Mouse (Mus musculus): ENCODE results near the gene Epn2.

Epn2 gene

DNA sequence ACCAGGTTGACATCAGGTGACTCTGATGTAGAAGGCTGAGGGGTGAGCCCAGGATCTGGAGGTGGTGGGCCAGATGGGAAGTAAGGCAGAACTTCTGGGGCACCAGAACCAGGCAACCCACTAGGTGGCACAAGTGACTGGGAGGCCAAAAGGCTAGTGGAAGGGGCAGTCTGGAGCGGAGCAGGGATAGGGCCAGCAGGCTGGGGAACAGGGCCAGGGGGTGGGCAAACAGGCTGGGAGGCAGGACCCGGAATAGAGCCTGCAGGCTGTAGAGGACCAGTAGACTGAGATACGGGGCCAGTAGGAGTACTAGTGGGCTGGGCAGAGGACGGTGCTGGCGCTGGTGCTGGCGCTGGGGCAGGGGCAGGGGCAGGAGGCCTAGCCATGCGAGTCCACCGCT, 89.6 kb downstream of the Epn2 start:
- DNase-seq (ENCODE audit: low spot score), result no peak

DNA sequence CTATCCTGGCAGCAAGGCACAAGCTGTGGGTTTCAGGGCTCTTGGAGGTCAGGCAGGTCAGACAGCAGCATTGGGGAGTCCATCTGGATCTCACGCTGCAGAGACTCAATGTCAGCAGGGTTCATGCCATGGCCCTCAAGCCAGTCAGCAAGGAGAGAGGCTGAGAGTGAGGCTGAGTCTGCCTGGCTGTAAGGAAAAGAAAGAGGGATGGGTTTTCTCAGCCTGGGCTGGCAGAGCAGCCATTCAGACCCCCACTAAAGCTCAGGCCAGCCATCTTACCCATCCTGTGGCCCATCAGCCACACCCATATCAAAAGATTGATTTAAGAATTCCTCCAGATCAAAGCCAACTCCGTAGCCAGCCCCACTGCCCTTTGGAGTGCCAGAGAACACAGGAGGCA, 90.4 kb downstream of the Epn2 start:
- no peak for DNase-seq (ENCODE audit: low spot score)

DNA sequence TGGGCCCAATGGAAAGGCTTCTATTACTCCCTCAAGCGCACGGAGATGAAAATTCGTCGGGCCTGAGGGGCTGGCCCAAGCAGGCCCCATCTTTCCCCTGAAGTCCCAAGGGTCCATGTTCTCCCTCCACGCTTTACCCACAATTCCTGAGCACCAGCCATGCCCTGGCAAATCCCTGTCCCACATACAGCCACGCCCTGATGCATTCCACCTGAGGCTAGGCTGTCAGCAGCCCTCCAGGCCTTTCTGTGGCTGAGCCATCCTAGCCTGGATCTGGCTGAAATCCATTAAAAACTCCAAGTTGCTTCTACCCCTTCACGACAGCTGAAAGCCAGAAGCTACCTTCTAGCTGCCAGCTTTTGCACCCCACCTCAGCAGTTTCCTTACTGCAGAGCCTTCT, 91.6 kb downstream of the Epn2 start:
- no peak for DNase-seq (ENCODE audit: low spot score)

DNA sequence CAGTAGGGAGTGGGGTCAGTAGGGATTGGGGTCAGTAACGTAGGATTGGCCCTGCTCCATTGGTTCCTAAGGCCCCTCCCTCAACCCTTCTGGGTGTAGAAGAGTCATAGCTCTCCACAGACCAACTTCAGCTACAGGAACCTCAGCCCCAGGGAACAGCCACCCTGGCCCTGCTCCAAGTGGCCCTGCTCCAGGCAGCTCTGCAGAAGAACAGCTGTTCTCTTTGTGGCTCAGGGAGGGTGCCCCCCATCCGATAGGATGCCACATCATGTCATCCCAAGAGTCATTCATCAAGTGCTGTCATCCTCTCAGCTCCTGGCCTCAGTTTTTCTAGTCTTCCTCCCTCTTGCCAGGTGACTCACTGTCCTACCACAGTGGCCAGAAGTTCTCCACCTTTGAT, 92.1 kb downstream of the Epn2 start:
- peak; percentile 38 for DNase-seq (ENCODE audit: low spot score)

DNA sequence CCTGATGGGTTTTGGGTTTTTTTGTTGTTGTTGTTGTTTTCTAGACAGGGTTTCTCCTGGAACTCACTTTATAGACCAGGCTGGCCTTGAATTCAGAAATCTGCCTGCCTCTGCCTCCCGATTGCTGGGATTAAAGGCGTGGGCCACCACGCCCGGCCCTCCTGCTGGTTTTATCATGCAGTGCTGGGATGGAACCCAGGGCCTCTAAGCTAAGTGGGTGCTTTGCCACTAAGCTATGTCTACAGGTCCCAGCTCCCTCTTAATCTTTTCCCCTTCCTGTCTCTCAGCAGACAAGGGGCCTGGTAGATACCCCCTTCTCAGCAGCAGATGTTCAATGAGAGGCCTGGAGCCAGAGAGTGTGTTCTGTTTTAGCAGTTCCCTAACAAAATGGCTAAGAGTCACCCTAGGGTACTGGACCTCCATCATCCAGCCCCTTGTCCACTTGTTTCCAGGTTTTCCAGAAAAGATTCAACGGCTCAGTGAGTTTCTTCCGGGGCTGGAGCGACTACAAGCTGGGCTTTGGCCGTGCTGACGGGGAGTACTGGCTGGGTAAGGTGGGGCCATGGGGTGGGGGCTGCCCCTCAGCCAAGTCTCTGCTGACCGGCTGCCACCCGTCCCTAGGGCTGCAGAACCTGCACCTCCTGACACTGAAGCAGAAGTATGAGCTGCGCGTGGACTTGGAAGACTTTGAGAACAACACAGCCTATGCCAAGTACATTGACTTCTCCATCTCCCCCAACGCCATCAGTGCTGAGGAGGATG, 92.8 kb downstream of the Epn2 start:
- DNase-seq (ENCODE audit: low spot score), result no peak

DNA sequence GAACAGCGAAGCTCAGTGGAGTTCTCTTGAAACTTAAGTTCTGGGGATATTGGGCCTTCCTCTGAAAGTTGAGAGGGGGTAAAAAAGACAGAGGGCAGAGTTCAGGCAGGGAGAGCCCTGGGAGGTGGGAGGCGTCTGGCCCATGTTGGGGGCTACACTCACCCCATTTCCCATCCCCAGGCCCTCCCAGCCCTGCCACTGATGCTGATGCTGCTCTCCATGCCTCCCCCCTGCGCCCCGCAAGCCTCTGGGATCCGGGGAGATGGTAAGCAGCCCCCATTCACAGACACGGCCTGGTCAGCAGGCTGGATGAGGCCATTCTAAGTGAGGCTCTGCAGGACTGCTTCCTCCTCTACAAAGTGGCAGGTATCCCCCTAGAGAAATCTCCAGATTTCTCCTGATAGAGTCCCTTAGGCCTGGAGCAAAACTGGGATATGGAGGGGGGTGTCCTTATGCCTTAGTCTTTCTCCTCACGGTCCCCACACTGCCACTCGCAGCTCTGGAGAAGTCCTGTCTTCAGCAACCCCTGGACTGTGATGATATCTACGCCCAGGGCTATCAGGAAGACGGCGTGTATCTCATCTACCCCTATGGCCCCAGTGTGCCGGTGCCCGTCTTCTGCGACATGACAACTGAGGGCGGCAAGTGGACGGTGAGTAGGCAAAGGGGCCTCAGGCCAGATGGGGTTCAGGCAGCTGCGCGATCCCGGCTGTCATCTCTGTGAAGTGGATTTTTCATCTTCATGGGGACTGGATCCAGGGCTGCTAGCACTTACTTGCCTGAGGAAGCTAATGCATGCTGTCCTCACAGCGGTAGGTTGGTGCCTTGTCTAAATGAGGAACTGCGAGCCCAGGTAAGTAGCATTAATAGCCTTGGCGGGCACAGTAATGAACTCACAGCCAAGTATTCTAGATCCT, 93.7 kb downstream of the Epn2 start:
- no peak for DNase-seq (ENCODE audit: low spot score)

DNA sequence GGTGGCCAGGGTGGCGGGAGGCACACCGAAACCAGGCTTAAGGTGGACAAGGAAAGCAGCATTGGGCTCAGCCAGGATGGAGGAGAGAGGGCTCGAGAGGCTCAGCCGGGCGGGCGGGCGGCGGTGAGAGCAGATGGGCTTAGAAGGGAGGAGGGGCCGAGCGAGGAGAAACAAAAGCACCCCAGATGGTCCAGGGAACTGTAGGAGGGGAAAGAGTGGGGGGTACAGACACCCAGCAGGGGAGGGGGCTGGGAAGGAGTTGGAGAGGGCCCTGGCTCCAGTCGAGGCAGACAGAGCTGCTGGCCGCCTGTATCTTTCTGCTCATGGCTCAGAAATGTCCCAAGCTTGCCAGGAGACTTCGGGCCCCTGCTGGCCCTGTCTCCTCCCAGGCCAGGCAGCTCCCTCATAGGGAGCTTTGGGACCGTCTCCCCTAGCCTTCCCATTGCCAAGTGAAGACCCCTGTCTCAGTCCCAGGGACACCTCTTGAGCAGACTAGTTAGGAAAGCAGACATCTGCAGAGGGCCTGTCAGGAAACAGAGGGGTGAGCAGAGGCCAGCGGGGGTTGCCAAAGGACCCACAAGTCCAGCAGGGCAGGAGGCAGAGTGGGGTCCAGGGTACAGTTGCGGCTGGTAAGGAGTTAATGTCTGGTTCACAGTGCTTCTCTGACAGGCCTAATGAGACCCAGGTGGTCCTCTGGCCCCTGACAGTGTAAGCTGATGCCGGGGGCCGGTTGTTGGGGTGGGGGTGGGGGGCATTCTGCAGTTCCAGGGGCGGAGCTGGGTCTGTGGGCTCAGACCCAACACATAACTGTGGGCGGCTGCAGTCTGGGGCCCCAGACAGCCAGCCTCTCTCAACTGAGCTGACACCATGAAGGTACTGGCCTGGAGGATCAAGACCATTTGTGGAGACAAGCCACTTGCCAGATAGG, 94.6 kb downstream of the Epn2 start, which contains the start of gene Mfap4:
Gene Mfap4, plus strand, starts transcription at position 819 of the 928 bp plus-strand sequence.
- no peak for DNase-seq (ENCODE audit: low spot score)

DNA sequence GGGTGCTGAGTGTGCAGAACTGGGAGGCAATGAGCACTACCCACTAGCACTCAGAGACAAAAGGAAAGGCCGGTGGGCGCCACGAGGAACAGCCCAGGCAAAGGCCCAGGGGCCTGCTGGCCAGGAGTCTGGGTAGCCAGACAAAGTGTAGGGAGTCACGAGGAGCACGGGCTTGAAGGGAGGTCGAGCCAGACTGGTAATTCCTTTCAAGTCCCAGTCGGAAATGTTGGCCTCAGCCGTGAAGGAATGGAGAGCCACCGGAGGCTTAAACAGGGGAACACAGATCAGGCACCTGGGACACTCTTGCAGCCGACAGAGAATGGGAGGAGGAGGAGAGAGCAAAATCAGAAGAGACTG, 95.3 kb downstream of the Epn2 start:
- no peak for DNase-seq (ENCODE audit: low spot score)

DNA sequence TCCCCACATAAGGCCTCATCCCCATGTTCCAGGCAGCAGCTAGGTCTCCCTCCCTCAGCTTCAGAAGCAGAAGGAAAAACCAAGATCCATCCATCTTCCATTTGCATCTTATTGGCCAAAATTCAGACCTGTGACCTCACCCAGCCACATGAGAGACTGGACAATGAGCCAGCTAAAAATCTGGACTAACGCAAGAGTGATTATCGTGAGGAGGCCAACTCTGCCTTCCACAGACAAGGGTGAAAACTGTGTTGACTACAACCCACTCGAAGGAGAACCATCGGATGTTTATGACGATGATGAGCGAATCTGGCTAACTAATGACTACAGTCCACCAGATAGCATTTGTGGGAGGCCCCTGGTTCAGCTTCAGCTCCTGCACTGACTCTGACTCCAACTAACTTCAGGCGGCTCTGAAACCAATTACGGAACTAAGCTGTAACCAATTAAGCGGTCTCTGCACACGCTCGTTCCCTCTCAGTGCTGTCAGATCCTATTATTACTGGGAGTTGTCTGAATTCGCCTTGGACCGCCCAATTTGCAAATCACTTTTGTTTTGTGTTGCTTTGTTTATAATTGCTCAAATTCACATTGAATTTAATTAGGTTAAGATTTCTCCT, 96.2 kb downstream of the Epn2 start:
- DNase-seq (ENCODE audit: low spot score), result no peak

DNA sequence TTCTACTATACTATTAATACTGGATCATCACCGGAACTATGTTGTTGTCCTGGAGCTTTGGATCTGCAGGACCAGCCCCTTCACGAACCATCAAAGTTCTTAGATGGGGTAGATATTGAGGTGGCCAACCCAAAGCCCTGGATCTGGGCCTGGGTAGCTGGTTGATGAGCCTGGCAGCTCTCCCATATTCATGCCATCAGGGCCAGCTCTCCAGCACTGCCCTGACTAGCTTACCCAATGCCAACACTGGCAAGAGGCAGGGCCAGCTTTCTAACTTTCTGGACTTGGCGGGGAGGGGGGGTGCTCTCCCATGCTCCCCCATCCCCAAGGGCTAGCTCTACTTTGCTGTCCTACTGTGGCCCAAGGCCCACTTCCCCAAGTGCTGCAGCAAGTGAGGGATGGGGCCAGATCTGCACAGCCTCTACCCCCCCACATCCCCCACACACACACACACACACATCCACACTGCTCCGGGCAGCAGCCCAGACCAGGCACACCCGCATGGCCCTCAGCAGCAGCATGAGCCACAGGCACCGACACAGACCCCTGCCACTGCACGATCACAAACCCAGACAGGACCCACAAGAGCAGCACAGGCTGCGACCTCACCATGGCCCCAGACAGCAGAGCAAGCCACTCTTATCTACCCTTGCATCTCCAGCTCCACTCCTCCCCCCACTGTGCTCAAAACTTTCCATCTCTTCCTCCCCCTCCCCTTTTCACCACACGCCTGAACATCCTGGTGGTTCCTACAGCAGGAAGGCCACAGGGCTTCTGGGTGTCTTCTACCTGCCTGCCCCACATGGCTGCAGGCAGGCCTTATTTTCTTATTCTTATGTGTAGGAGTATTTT, 98.0 kb downstream of the Epn2 start:
- no peak for DNase-seq (ENCODE audit: low spot score)

DNA sequence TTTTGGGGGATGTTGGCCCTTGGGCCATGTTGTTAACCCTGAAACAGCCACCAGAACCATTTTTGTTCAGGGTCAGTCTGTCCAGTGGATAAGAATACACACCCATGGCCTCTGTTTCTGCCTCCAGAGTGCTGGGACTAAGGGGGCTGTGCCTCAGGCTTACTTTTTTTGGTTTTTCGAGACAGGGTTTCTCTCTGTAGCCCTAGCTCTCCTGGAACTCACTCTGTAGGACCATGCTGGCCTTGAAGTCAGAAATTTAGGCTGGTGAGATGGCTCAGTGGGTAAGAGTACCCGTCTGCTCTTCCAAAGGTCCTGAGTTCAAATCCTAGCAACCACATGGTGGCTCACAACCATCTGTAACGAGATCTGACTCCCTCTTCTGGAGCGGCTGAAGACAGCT, 100.7 kb downstream of the Epn2 start:
- DNase-seq (ENCODE audit: low spot score), result no peak

DNA sequence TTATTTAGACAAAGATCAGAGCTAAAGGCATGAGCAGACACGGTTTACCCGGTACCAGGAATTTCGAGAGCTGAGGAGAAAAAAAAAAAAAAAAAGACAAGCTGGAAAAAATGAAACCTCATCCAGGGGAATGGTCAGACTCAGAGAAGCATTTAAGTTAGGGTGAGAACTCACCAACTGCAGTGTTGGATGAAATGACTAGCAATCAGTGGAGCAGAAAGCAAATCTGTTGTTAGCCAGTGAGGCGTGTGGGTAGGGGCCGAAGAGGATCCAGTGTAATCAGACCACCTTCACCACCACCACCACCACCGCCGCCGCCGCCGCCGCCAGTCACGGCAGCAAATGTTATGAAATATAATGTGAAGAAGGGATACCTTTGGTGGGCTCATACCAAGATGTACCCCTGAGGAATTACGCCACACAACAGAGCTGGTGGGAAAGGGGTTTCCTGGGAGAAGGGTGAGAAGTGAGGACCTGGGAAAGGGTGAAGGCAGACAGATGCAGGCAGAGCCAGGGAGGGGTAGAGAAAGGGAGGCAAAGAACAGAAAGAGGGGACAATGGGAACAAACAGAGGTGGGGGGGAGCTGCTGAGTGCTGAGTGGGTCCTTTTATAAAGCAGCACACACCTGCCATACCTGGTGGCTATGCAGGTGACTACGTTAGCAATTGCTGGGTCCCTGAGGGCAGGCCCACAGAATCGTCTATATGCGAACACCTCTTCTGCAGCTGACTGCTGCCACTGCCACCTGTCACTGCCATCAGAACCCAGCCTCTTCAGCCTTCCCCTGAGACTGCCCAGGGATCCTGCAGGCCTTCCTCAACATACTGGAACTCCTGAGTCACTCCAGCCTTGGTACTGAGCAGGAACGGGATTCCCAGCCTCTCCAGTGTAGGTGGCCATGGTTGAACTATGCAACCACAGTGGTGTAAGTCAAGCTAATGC, 101.7 kb downstream of the Epn2 start:
- DNase-seq (ENCODE audit: low spot score), result no peak

DNA sequence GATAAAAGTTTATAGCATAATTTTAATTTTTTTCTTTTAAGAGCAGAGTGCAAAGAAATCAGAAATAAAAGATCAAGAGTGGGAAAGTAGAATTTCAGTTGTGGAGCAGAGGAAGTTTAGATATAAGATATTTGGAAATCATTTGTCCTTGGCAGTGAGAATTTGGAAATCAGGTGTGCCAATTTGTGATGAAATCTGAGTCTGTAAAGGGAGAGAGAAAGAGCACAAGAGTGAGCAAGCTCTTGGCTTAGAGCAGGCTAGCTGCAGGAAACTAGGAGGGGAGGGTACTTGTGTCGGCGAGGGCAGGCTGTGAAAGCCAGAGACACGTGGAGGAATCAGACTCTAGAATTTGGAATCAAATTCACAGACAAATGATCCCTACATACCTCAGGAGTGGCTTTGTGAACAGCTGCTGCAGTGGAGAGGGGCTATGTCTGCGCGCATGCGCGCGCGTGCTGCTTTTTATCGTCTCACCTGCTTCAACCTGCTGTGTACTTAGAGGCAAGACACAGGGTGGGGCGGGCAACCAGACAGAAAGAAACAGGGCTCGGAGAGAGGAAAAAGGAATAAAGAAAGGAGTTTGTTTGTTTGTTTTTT, 102.6 kb downstream of the Epn2 start:
- DNase-seq (ENCODE audit: low spot score), result no peak

DNA sequence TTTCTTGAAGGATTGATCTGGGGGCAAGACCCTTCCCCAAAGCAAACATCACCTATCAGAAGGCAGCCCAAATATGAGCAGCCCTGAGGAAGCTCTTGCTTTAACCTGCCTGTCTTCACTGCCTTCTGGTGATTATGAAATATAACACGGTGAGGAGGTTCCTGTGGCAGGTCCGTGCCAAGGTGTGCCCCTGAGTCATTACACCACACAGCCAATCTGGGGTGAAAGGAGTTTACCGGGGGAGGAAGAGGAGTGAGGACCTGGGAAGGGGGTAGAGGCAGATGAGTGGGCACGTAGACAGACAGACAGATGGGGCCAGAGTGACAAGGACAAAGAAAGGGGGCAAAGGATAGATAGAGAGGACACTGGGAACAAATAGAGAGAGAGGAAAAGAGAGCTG, 105.9 kb downstream of the Epn2 start:
- DNase-seq (ENCODE audit: low spot score), result no peak

DNA sequence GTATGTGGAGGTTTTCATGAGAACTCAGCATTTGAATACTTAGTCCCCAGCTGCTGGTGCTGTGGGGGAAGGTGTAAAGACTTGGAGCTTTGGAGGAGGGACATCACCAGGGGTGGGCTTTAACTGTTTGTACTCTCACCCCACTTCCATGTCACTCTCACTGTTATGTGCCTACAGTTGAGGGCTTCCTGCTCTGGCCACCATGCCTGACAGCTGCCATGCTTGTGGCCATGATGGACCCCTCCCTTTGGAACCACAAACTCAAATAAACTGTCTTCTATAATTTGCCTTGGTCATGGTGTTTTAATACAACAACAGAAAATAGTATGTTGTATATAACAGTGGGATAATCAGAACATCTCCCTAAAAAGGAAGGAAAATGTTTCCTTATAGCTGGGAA, 108.6 kb downstream of the Epn2 start:
- no peak for DNase-seq (ENCODE audit: low spot score)

DNA sequence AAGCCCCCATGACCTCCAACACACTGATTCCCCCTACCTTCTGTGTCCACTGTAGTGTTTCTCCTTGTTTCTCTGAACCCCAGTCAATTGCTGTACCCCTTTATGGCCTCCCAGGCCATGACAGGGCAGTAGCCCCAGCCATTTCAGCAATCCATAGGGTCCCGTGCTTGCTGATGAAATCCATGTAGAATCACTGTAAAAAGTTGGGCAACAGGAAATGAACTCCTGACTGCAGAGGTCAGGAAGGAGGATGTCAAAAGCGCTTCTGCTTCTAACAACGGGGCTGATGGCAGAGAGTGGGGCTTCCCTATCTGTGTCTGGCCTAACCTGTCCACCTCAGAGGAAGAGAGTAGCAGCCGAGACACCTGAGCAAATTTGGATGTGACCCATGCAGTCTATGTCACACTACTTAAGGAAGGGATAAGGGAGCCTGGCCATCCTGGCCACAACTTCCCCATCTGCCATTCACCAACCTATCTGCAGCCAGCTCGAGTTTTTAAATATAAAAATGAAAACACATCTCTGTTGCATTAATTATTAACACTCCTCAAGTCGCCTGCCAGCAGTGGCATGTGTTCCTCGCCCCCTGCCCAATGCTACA, 110.1 kb downstream of the Epn2 start:
- no peak for DNase-seq (ENCODE audit: low spot score)

DNA sequence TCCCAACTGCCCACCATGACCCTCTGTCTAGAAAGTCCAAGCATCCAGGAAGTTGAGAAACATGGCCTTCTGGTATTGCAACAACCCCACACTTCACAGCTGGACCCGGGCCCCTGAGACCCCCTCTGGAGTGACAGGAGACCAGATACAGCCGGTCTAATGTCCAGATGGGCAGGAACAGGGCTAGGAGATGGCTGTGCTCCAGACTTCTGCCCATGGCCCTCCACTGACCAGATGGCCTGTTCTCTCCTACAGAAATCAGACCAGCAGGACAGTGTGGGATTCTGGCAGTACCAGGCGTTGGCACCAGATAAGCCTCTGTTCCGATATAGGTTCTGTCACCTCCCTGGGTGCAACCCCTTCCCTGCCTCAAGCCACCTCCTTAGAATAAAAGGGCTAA, 111.0 kb downstream of the Epn2 start:
- no peak for DNase-seq (ENCODE audit: low spot score)
